Mouse (Mus musculus): ENCODE results near the gene Phlda1. TPM values are rescaled to one million over a fixed set of nuclear protein-coding genes. Genes with fewer than 3 reads are reported as not detected.
"Not testable (repeated sequence)": the region's sequence is repeated elsewhere in the genome, so short reads cannot be mapped to it uniquely, and the experiment has no call there.

Gene Phlda1
- polyA plus RNA-seq, 1 experiment from 2014 or later = 15.8 TPM

GRCm38 (mm10) chr10:111490079-111490478 lies 16.0 kb upstream of the Phlda1 start:
- 81% methylated on average over 4 of the region's 4 CpGs for WGBS

GRCm38 (mm10) chr10:111495888-111496287 lies 10.2 kb upstream of the Phlda1 start:
- ATAC-seq (replicated peaks; ENCODE audit: low FRiP score) = no peak
- peaks cover 26% of the 10 kb centered on the region for H3K36me3 ChIP-seq (ENCODE audit: control insufficient read depth, insufficient read depth, low read length)

More at GRCm38 (mm10) chr10:111490079-111490478, 16.0 kb upstream of the Phlda1 start:
- not testable (repeated sequence) for DNase-seq (ENCODE audit: low spot score); H3K9ac ChIP-seq (ENCODE audit: low read depth, low read length); H3K4me1 ChIP-seq (replicated peaks; ENCODE audit: control insufficient read depth, insufficient read depth, low read length); H3K4me3 ChIP-seq (ENCODE audit: low read depth, low read length); H3K4me2 ChIP-seq; H3K9me3 ChIP-seq (ENCODE audit: control insufficient read depth, low read length); ATAC-seq (replicated peaks; ENCODE audit: low FRiP score); H3K27me3 ChIP-seq (replicated peaks; ENCODE audit: control insufficient read depth, insufficient read depth, low read length); H3K27ac ChIP-seq (ENCODE audit: low read depth, low read length)
- peaks cover 38% of the 10 kb centered on the region for H3K36me3 ChIP-seq (ENCODE audit: control insufficient read depth, insufficient read depth, low read length)

GRCm38 (mm10) chr10:111499892-111500291 lies 6.2 kb upstream of the Phlda1 start:
- ATAC-seq (replicated peaks; ENCODE audit: low FRiP score) (no peak), DNase-seq (ENCODE audit: low spot score) (no peak)
- peaks cover 14% of the 10 kb centered on the region for H3K36me3 ChIP-seq (ENCODE audit: control insufficient read depth, insufficient read depth, low read length)
- H3K9me3 ChIP-seq (ENCODE audit: control insufficient read depth, low read length) = no peaks in the 10 kb centered on the region
- WGBS = 80% methylated on average over 6 of the region's 6 CpGs
- H3K27ac ChIP-seq (ENCODE audit: low read depth, low read length) = no peak overlapping the region
- no peak overlapping the region for H3K4me3 ChIP-seq (ENCODE audit: low read depth, low read length)
- no peaks in the 10 kb centered on the region; the same call in 1 of the 2 replicates for H3K4me1 ChIP-seq (replicated peaks; ENCODE audit: control insufficient read depth, insufficient read depth, low read length)
- H3K4me2 ChIP-seq = no peak overlapping the region
- H3K9ac ChIP-seq (ENCODE audit: low read depth, low read length) = no peak overlapping the region
- no peaks in the 10 kb centered on the region for H3K27me3 ChIP-seq (replicated peaks; ENCODE audit: control insufficient read depth, insufficient read depth, low read length)

More at GRCm38 (mm10) chr10:111495888-111496287, 10.2 kb upstream of the Phlda1 start:
- Histone ChIP-seq H3K27ac (ENCODE audit: low read depth, low read length) (no peak overlapping the region), H3K9ac (ENCODE audit: low read depth, low read length) (no peak overlapping the region), H3K4me2 (no peak overlapping the region), H3K4me3 (ENCODE audit: low read depth, low read length) (no peak overlapping the region), H3K27me3 (replicated peaks; ENCODE audit: control insufficient read depth, insufficient read depth, low read length) (no peaks in the 10 kb centered on the region), H3K4me1 (replicated peaks; ENCODE audit: control insufficient read depth, insufficient read depth, low read length) (no peaks in the 10 kb centered on the region), H3K9me3 (ENCODE audit: control insufficient read depth, low read length) (no peaks in the 10 kb centered on the region)
- WGBS = 87% methylated on average over 7 of the region's 7 CpGs
- no peak for DNase-seq (ENCODE audit: low spot score)

GRCm38 (mm10) chr10:111503071-111503470 lies 3.0 kb upstream of the Phlda1 start:
- Histone ChIP-seq H3K36me3 (ENCODE audit: control insufficient read depth, insufficient read depth, low read length) (no peaks in the 10 kb centered on the region), H3K4me3 (ENCODE audit: low read depth, low read length) (no peak overlapping the region), H3K9ac (ENCODE audit: low read depth, low read length) (no peak overlapping the region), H3K4me2 (no peak overlapping the region), H3K27ac (ENCODE audit: low read depth, low read length) (no peak overlapping the region), H3K9me3 (ENCODE audit: control insufficient read depth, low read length) (no peaks in the 10 kb centered on the region), H3K27me3 (replicated peaks; ENCODE audit: control insufficient read depth, insufficient read depth, low read length) (no peaks in the 10 kb centered on the region), H3K4me1 (replicated peaks; ENCODE audit: control insufficient read depth, insufficient read depth, low read length) (peaks cover 3% of the 10 kb centered on the region; the same call in 1 of the 2 replicates)
- WGBS = 0% methylated on average over 3 of the region's 3 CpGs
- no peak for ATAC-seq (replicated peaks; ENCODE audit: low FRiP score)
- peak; percentile 68 for DNase-seq (ENCODE audit: low spot score)

- no peak overlapping the region for H3K4me3 ChIP-seq (ENCODE audit: low read depth, low read length)
- no peaks in the 10 kb centered on the region for H3K27me3 ChIP-seq (replicated peaks; ENCODE audit: control insufficient read depth, insufficient read depth, low read length)
- H3K4me1 ChIP-seq (replicated peaks; ENCODE audit: control insufficient read depth, insufficient read depth, low read length) = peaks cover 3% of the 10 kb centered on the region
- no peak overlapping the region for H3K4me2 ChIP-seq
- H3K27ac ChIP-seq (ENCODE audit: low read depth, low read length) = no peak overlapping the region
- DNase-seq (ENCODE audit: low spot score) = no peak
- WGBS = 29% methylated on average over 10 of the region's 10 CpGs
- no peaks in the 10 kb centered on the region for H3K36me3 ChIP-seq (ENCODE audit: control insufficient read depth, insufficient read depth, low read length)
- no peak for ATAC-seq (replicated peaks; ENCODE audit: low FRiP score)
- H3K9me3 ChIP-seq (ENCODE audit: control insufficient read depth, low read length) = no peaks in the 10 kb centered on the region
- no peak overlapping the region for H3K9ac ChIP-seq (ENCODE audit: low read depth, low read length)
Observed at GRCm38 (mm10) chr10:111503716-111504115, 2.4 kb upstream of the Phlda1 start.

GRCm38 (mm10) chr10:111504606-111505005 lies 1.5 kb upstream of the Phlda1 start:
- H3K27me3 ChIP-seq (replicated peaks; ENCODE audit: control insufficient read depth, insufficient read depth, low read length) = no peaks in the 10 kb centered on the region
- peaks cover 6% of the 10 kb centered on the region for H3K4me1 ChIP-seq (replicated peaks; ENCODE audit: control insufficient read depth, insufficient read depth, low read length)
- no peak overlapping the region for H3K9ac ChIP-seq (ENCODE audit: low read depth, low read length)
- no peaks in the 10 kb centered on the region for H3K36me3 ChIP-seq (ENCODE audit: control insufficient read depth, insufficient read depth, low read length)
- DNase-seq (ENCODE audit: low spot score) = no peak
- H3K4me2 ChIP-seq = no peak overlapping the region
- no peak for ATAC-seq (replicated peaks; ENCODE audit: low FRiP score)
- 69% methylated on average over 1 of the region's 1 CpGs for WGBS
- no peaks in the 10 kb centered on the region for H3K9me3 ChIP-seq (ENCODE audit: control insufficient read depth, low read length)
- no peak overlapping the region for H3K27ac ChIP-seq (ENCODE audit: low read depth, low read length)
- H3K4me3 ChIP-seq (ENCODE audit: low read depth, low read length) = no peak overlapping the region

- Histone ChIP-seq H3K9me3 (ENCODE audit: control insufficient read depth, low read length) (no peaks in the 10 kb centered on the region), H3K9ac (ENCODE audit: low read depth, low read length) (peak overlapping the region; percentile 70), H3K27ac (ENCODE audit: low read depth, low read length) (peak overlapping the region; percentile 62; the same call in 1 of the 2 replicates), H3K36me3 (ENCODE audit: control insufficient read depth, insufficient read depth, low read length) (no peaks in the 10 kb centered on the region), H3K4me1 (replicated peaks; ENCODE audit: control insufficient read depth, insufficient read depth, low read length) (peaks cover 6% of the 10 kb centered on the region), H3K4me3 (ENCODE audit: low read depth, low read length) (peak overlapping the region; percentile 75), H3K4me2 (peak overlapping the region; percentile 94), H3K27me3 (replicated peaks; ENCODE audit: control insufficient read depth, insufficient read depth, low read length) (no peaks in the 10 kb centered on the region)
- ATAC-seq (replicated peaks; ENCODE audit: low FRiP score) (no peak), DNase-seq (ENCODE audit: low spot score) (no peak)
- 54% methylated on average over 7 of the region's 7 CpGs for WGBS
Observed at GRCm38 (mm10) chr10:111505406-111505805, 680 bp upstream of the Phlda1 start.

- Histone ChIP-seq H3K4me3 (ENCODE audit: low read depth, low read length) (peak overlapping the region; percentile 75), H3K4me1 (replicated peaks; ENCODE audit: control insufficient read depth, insufficient read depth, low read length) (peaks cover 6% of the 10 kb centered on the region), H3K9me3 (ENCODE audit: control insufficient read depth, low read length) (no peaks in the 10 kb centered on the region), H3K27ac (ENCODE audit: low read depth, low read length) (peak overlapping the region; percentile 79), H3K4me2 (peak overlapping the region; percentile 94), H3K27me3 (replicated peaks; ENCODE audit: control insufficient read depth, insufficient read depth, low read length) (no peaks in the 10 kb centered on the region), H3K9ac (ENCODE audit: low read depth, low read length) (peak overlapping the region; percentile 70), H3K36me3 (ENCODE audit: control insufficient read depth, insufficient read depth, low read length) (no peaks in the 10 kb centered on the region)
- ATAC-seq (replicated peaks; ENCODE audit: low FRiP score) = peak; percentile 17
- under 1% methylated on average over 22 of the region's 23 CpGs for WGBS
- no peak for DNase-seq (ENCODE audit: low spot score)
Observed at GRCm38 (mm10) chr10:111506926-111507459, 907 bp downstream of the Phlda1 start.

Measured in liver, embryonic 11.5 days (tissue).